Comparison of ENCODE assay signal across 1 mouse cellular context in the genomic region with DNA sequence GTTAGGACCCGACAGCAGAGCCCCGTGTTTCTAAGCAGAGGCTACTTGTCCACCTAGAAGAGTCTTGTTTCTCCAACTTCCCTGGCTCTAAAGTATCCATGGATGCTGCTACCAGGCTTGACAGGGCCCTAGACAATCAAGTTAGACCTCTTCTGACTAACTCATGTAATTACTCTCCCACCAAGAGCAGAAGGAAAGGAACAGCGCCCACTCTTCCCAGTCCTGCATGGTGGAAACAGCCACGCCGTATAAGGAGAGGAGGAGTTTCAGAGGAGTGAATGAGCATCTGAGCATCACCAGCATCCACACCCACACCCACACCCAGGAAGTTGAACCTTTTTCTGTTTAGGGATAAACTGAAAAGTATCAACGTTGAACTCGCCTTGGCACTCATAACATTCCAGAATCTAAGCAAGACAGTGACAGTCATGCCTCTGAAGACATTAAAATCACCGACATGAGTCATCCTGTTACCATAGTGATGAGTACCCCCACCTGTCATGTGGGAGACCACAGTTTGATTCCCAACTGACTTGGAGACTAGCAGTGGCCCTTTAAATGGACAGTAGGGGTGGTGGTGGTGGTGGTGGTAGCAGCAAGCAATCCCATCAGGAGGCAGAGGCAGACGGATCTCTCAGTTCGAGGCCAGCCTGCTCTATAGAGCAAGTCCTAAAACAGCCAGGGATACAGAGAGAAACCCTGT.
TF ChIP-seq lines count a peak whose summit lies in the region.

No protein-coding gene starts in this region.

TF ChIP-seq in CH12.LX, 34 proteins besides CTCF, POLR2A, EP300 and RAD21:
- no peak for TF ChIP-seq ZKSCAN1 (IDR thresholded peaks at IDR 0.05; ENCODE audit: borderline replicate concordance, low read depth, low read length)
- TF ChIP-seq MXI1 (IDR thresholded peaks at IDR 0.05; ENCODE audit: low read depth, low read length), result 0 out of 2 replicates have a peak, but pooled peaks have one; percentile 26
